Comparison of ENCODE assay signal across 10 mouse cellular contexts in genomic region chr11:107138633-107139032, GRCm38 (mm10). TPM values are rescaled to one million over a fixed set of nuclear protein-coding genes. Genes with fewer than 3 reads are reported as not detected.
DNase-seq lines count a peak whose midpoint lies in the region; ATAC-seq and TF ChIP-seq lines count a peak whose summit lies in the region.
"Had no signal": no experiment of that assay in that cellular context is flagged by ENCODE, and none has a peak within 500 bp of the region (broad histone marks: within the 10 kb centered on the region; RNA-seq: fewer than 3 reads in every experiment).

No protein-coding gene starts in this region.

- H3K79me2 ChIP-seq in liver, adult 2 months (ENCODE audit: control insufficient read depth, insufficient read depth, low read length), result no peaks in the 10 kb centered on the region

- WGBS in liver, adult 2 months, result 65% methylated on average over 3 of the region's 3 CpGs
- WGBS in liver, embryonic 12.5 days (ENCODE audit: insufficient replicate concordance), result 48% methylated on average over 3 of the region's 3 CpGs
- WGBS in thymus, adult 2 months, result 70% methylated on average over 3 of the region's 3 CpGs

- no peaks in the 10 kb centered on the region for H3K9me3 ChIP-seq in liver, embryonic 12.5 days (replicated peaks)
- H3K9me3 ChIP-seq: embryonic facial prominence, embryonic 12.5 days; heart, embryonic 12.5 days had no signal

- H3K36me3 ChIP-seq in liver, adult 2 months (ENCODE audit: control insufficient read depth, insufficient read depth, low read length), result no peaks in the 10 kb centered on the region
- no peaks in the 10 kb centered on the region for H3K36me3 ChIP-seq in liver, embryonic 12.5 days
- H3K36me3 ChIP-seq in thymus, adult 2 months (ENCODE audit: control insufficient read depth, insufficient read depth, low read length), result no peaks in the 10 kb centered on the region
- H3K36me3 ChIP-seq: embryonic facial prominence, embryonic 12.5 days; heart, embryonic 12.5 days had no signal

- no peak for ATAC-seq in liver, embryonic 12.5 days

- H3K4me3 ChIP-seq in liver, adult 2 months (ENCODE audit: insufficient read depth, low read depth, low read length), result no peak overlapping the region
- H3K4me3 ChIP-seq in liver, embryonic 12.5 days, result no peak overlapping the region
- no peak overlapping the region for H3K4me3 ChIP-seq in thymus, adult 2 months (ENCODE audit: control insufficient read depth, insufficient read depth, low read length)
- H3K4me3 ChIP-seq: embryonic facial prominence, embryonic 12.5 days; heart, embryonic 12.5 days had no signal

- no peak for TF ChIP-seq POLR2A in liver, adult 2 months (IDR thresholded peaks at IDR 0.05; ENCODE audit: extremely low read depth, insufficient read depth, low read length)
- no peak for TF ChIP-seq POLR2A in thymus, adult 2 months (IDR thresholded peaks at IDR 0.05; ENCODE audit: control insufficient read depth, extremely low read depth, insufficient read depth, low read length, poor library complexity)

- 0 out of 2 replicates have a peak, but pooled peaks have one; percentile 19 for TF ChIP-seq CTCF in liver, adult 2 months (IDR thresholded peaks at IDR 0.05; ENCODE audit: low read depth, low read length)
- no peak for TF ChIP-seq CTCF in thymus, adult 2 months (IDR thresholded peaks at IDR 0.05; ENCODE audit: borderline replicate concordance, control insufficient read depth, extremely low read depth, insufficient read depth, low read length, poor library complexity)

- no peaks in the 10 kb centered on the region for H3K27me3 ChIP-seq in liver, adult 2 months (ENCODE audit: control insufficient read depth, insufficient read depth, low read length)
- H3K27me3 ChIP-seq in liver, embryonic 12.5 days (replicated peaks), result no peaks in the 10 kb centered on the region
- H3K27me3 ChIP-seq in thymus, adult 2 months (ENCODE audit: control insufficient read depth, insufficient read depth, low read length), result no peaks in the 10 kb centered on the region
- H3K27me3 ChIP-seq: embryonic facial prominence, embryonic 12.5 days; heart, embryonic 12.5 days had no signal

- no peak overlapping the region for H3K4me2 ChIP-seq in liver, embryonic 12.5 days
- H3K4me2 ChIP-seq: embryonic facial prominence, embryonic 12.5 days; heart, embryonic 12.5 days had no signal

- H3K9ac ChIP-seq in liver, adult 2 months (ENCODE audit: low read depth, low read length), result no peak overlapping the region
- H3K9ac ChIP-seq in liver, embryonic 12.5 days, result no peak overlapping the region
- H3K9ac ChIP-seq: embryonic facial prominence, embryonic 12.5 days; heart, embryonic 12.5 days had no signal

- no peaks in the 10 kb centered on the region for H3K4me1 ChIP-seq in liver, adult 2 months (ENCODE audit: control insufficient read depth, insufficient read depth, low read length)
- H3K4me1 ChIP-seq in liver, embryonic 12.5 days, result peaks cover 6% of the 10 kb centered on the region
- peaks cover 17% of the 10 kb centered on the region for H3K4me1 ChIP-seq in thymus, adult 2 months (replicated peaks; ENCODE audit: control insufficient read depth, insufficient read depth, low read length)
- H3K4me1 ChIP-seq: embryonic facial prominence, embryonic 12.5 days; heart, embryonic 12.5 days had no signal

- DNase-seq in embryo, embryonic 10 days (ENCODE audit: low spot score), result peak; percentile 17
- DNase-seq in embryo, embryonic 9.5 days (ENCODE audit: extremely low spot score), result no peak
- DNase-seq in liver, adult 2 months (ENCODE audit: extremely low read depth, low read depth, low spot score), result peak; percentile 27
- peak; percentile 36 for DNase-seq in c-Kit-positive CD71-positive TER-119-positive erythroid progenitor cells, embryonic 14.5 days (ENCODE audit: low spot score)
- peak; percentile 58 for DNase-seq in thymus, adult 2 months
- no peak for DNase-seq in ovary, postnatal 14 days (ENCODE audit: low spot score)
- DNase-seq in right cerebral cortex, adult 18-20 months, result no peak

- no peak overlapping the region for H3K27ac ChIP-seq in liver, adult 2 months (replicated peaks; ENCODE audit: insufficient read depth, low read depth, low read length)
- no peak overlapping the region for H3K27ac ChIP-seq in liver, embryonic 12.5 days
- H3K27ac ChIP-seq in thymus, adult 2 months (ENCODE audit: control insufficient read depth, insufficient read depth, low read length), result no peak overlapping the region
- H3K27ac ChIP-seq: embryonic facial prominence, embryonic 12.5 days had no signal

RNA-seq across cellular contexts. Expression of gene Bptf, which starts 6.7 kb away (rescaled TPM):
- total RNA-seq in liver, adult 2 months (2014; rRNA removed), result 15.0 and 16.2 TPM in 2 replicates
- polyA plus RNA-seq in liver, adult 2 months (2012; rRNA removed), result 5.6 and 7.6 TPM in 2 replicates
- 12.6 and 12.7 TPM in 2 replicates for polyA plus RNA-seq in liver, embryonic 12.5 days (2016; fragmentation: Nextera tagmentation; extraction: Ambion mirVana)
- polyA plus RNA-seq in thymus, adult 2 months (2012; rRNA removed), result 58.4 and 66.1 TPM in 2 replicates

RNA-seq across cellular contexts. Expression of gene Nol11, which starts 50.5 kb away (rescaled TPM):
- total RNA-seq in liver, adult 2 months (2014; rRNA removed), result 9.0 and 10.1 TPM in 2 replicates
- 4.1 and 4.6 TPM in 2 replicates for polyA plus RNA-seq in liver, adult 2 months (2012; rRNA removed)
- polyA plus RNA-seq in liver, embryonic 12.5 days (2016; fragmentation: Nextera tagmentation; extraction: Ambion mirVana), result 43.2 and 46.2 TPM in 2 replicates
- 11.7 and 12.8 TPM in 2 replicates for polyA plus RNA-seq in thymus, adult 2 months (2012; rRNA removed)

Comparison
In these comparisons a context has a peak if more than half of its experiments do, and no peak if none do; other contexts are left out.
1. DNase-seq: peak in embryo, embryonic 10 days (single experiment), liver, adult 2 months (single experiment), c-Kit-positive CD71-positive TER-119-positive erythroid progenitor cells, embryonic 14.5 days (single experiment) and thymus, adult 2 months (single experiment); none in embryo, embryonic 9.5 days (single experiment), ovary, postnatal 14 days (single experiment) and right cerebral cortex, adult 18-20 months (single experiment).